Mouse (Mus musculus) gastrocnemius, postnatal 10 days (tissue): ENCODE results near the gene Gcnt7. TPM values are rescaled to one million over a fixed set of nuclear protein-coding genes. Genes with fewer than 3 reads are reported as not detected.

Experiments used
- DNase-seq: peaks from one replicate; pipeline ENCODE4 v3.0.0; 2021; ENCODE audit warnings: mixed read lengths
- total RNA-seq, 2 experiments: library from RNA; stranded (reverse); gene quantifications; 2 replicates each; pipeline ENCODE4 v1.2.3; 2021

Gcnt7 gene
- total RNA-seq, 2 experiments from 2014 or later: not detected

- no peak for DNase-seq
Observed at GRCm38 (mm10) chr2:172404239-172404638, 54.2 kb downstream of the Gcnt7 start.

GRCm38 (mm10) chr2:172401116-172401825 lies 57.1 kb downstream of the Gcnt7 start:
- DNase-seq: no peak

Other genes with a start within 250 kb of the Gcnt7 start
- gene Mc3r, start 210.1 kb downstream of the Gcnt7 start, total RNA-seq: not detected
- gene Fam210b, start 113.0 kb downstream of the Gcnt7 start, total RNA-seq: 1 to 10 TPM; 3.2 to 3.3 TPM
- 1 to 10 TPM; 6.0 to 7.0 TPM for gene Aurka, start 88.1 kb downstream of the Gcnt7 start, total RNA-seq
- gene Cstf1, start 87.9 kb downstream of the Gcnt7 start, total RNA-seq: 10 to 100 TPM; 15.8 to 22.2 TPM
- gene Cass4, start 64.8 kb downstream of the Gcnt7 start, total RNA-seq: under 1 TPM; 0.26 to 0.41 TPM
- 10 to 100 TPM; 34.9 to 40.9 TPM for gene Rtf2, start 18.0 kb downstream of the Gcnt7 start, total RNA-seq
- gene Fam209, start 13.9 kb upstream of the Gcnt7 start, total RNA-seq: under 1 TPM; 0.35 to 0.54 TPM
- not detected for gene Tfap2c, start 91.0 kb upstream of the Gcnt7 start, total RNA-seq